Mouse (Mus musculus) MEL (cell line): Measurements from ENCODE around the gene Copg2.

ENCODE experiments used
- CHD1 ChIP-seq: IDR thresholded peaks from 2 replicates; pipeline ENCODE4 v1.6.1; 2012; ENCODE audit warnings: low read depth, mild to moderate bottlenecking, inconsistent platforms, low read length, improper control_type of control experiment
- CTCF ChIP-seq, 3 experiments: IDR thresholded peaks in 2 of 3; conservative IDR thresholded peaks in 1 of 3; 2 replicates each; pipeline ENCODE4 v1.5.1; 2011 to 2012; ENCODE audit warnings: low read length in 3 of 3, low read depth in 2 of 3, mild to moderate bottlenecking in 2 of 3, improper control_type of control experiment in 1 of 3, inconsistent platforms in 1 of 3, mixed read lengths in 1 of 3, moderate library complexity in 1 of 3; ENCODE audit not compliant: control insufficient read depth in 1 of 3, insufficient read depth in 1 of 3, poor library complexity in 1 of 3, severe bottlenecking in 1 of 3
- E2F4 ChIP-seq: IDR thresholded peaks from 2 replicates; pipeline ENCODE4 v1.6.1; 2011; ENCODE audit warnings: low read depth, low read length, improper control_type of control experiment, borderline replicate concordance
- GABPA ChIP-seq: IDR thresholded peaks from 2 replicates; pipeline ENCODE4 v1.6.1; 2012; ENCODE audit warnings: low read depth, mild to moderate bottlenecking, inconsistent platforms, low read length, improper control_type of control experiment, moderate library complexity
- GATA1 ChIP-seq: IDR thresholded peaks from 2 replicates; pipeline ENCODE4 v1.6.1; 2011; ENCODE audit warnings: low read depth, low read length, improper control_type of control experiment
- HCFC1 ChIP-seq: IDR thresholded peaks from 2 replicates; pipeline ENCODE4 v1.6.1; 2012; ENCODE audit warnings: low read depth, mild to moderate bottlenecking, inconsistent platforms, low read length, improper control_type of control experiment, moderate library complexity
- MAFK ChIP-seq: IDR thresholded peaks from 2 replicates; pipeline ENCODE4 v1.6.1; 2011; ENCODE audit warnings: low read depth, mild to moderate bottlenecking, low read length, improper control_type of control experiment, borderline replicate concordance
- POLR2A ChIP-seq, 2 experiments: IDR thresholded peaks; 2 replicates each; pipeline ENCODE4 v1.6.1; 2011 to 2012; ENCODE audit warnings: low read length in 2 of 2, mild to moderate bottlenecking in 2 of 2, control low read depth in 1 of 2, improper control_type of control experiment in 1 of 2, low read depth in 1 of 2, moderate library complexity in 1 of 2; ENCODE audit not compliant: control insufficient read depth in 1 of 2, insufficient read depth in 1 of 2, poor library complexity in 1 of 2
- RCOR1 ChIP-seq: IDR thresholded peaks from 2 replicates; pipeline ENCODE4 v1.6.1; 2012; ENCODE audit warnings: low read depth, mild to moderate bottlenecking, inconsistent platforms, low read length, improper control_type of control experiment
- SMC3 ChIP-seq: IDR thresholded peaks from 2 replicates; pipeline ENCODE4 v1.6.1; 2011; ENCODE audit warnings: low read depth, low read length, improper control_type of control experiment
- TCF12 ChIP-seq: IDR thresholded peaks from 2 replicates; pipeline ENCODE4 v1.6.1; 2014; ENCODE audit warnings: low read depth, mild to moderate bottlenecking, inconsistent platforms, low read length, improper control_type of control experiment, moderate library complexity
- USF1 ChIP-seq: IDR thresholded peaks from 2 replicates; pipeline ENCODE4 v1.6.1; 2014; ENCODE audit warnings: low read depth, mild to moderate bottlenecking, inconsistent platforms, low read length, improper control_type of control experiment, moderate library complexity
- USF2 ChIP-seq, 2 experiments: IDR thresholded peaks; 2 replicates each; pipeline ENCODE4 v1.6.1; 2011 to 2012; ENCODE audit warnings: improper control_type of control experiment in 2 of 2, low read length in 2 of 2, borderline replicate concordance in 1 of 2, inconsistent platforms in 1 of 2, low read depth in 1 of 2, mild to moderate bottlenecking in 1 of 2; ENCODE audit not compliant: insufficient read depth in 1 of 2
- ZKSCAN1 ChIP-seq: IDR thresholded peaks from 2 replicates; pipeline ENCODE4 v1.6.1; 2012; ENCODE audit warnings: low read depth, mild to moderate bottlenecking, inconsistent platforms, low read length, improper control_type of control experiment, moderate library complexity

DNA sequence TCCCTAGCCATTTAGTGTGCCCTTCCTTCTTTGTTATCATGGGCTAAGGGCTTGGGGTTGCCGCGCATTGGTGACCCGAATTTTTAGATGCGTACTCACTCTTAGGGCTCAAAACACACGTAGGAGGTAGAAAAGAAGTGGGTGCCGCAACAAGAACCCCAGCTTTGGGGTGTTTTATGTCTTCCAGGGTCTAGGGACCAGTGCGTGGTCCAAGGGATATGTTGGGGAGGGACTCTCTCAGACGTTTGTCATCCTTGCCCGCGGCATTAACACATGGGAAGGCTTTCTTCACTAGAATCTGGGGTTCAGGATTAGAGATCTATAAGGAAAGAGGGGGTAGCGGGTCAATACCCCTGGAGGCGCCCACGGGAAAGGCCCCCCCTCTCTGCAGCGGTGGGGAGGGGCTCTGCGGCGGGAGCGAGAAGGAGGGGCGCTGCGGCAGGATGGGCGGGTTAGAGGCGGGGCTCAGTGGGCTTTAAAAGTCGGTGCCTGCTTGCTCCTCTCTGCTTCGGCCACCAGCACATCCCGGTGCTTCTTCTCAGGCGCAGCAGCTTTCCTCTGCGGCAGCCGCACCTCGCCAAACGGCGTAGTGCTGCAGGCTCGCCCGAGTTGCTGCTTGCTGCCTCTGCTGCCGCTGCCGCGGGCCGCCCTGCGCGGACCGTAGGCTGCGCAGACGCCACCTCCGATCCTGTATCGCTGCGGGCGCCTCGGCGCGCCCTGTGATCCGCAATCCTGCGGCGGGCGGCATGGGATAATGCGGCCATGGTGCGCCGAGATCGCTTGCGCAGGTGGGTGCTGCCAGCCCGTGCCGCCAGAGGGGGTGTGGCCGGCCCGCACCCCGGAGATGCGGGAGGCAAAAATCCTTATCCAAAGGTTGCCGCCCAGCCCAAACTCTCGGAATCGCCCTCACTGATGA is 158.8 kb downstream of the Copg2 start:
- TF ChIP-seq HCFC1 (no peak), E2F4 (no peak), CTCF (IDR thresholded peaks at IDR 0.05 in 2 of 3, conservative IDR thresholded peaks at IDR 0.05 in 1 of 3; ENCODE audit: control insufficient read depth in 1 of 3, insufficient read depth in 1 of 3, low read depth in 2 of 3, low read length in 3 of 3, poor library complexity in 1 of 3, severe bottlenecking in 1 of 3) (no peak), USF2 (IDR thresholded peaks at IDR 0.05; ENCODE audit: borderline replicate concordance in 1 of 2, insufficient read depth in 1 of 2, low read depth in 1 of 2, low read length in 2 of 2) (no peak), TCF12 (no peak), POLR2A (IDR thresholded peaks at IDR 0.05; ENCODE audit: control insufficient read depth in 1 of 2, insufficient read depth in 1 of 2, low read depth in 1 of 2, low read length in 2 of 2, poor library complexity in 1 of 2) (no peak), MAFK (no peak), CHD1 (no peak), SMC3 (no peak), USF1 (no peak), ZKSCAN1 (no peak), GATA1 (no peak), GABPA (no peak), RCOR1 (no peak)
